Mouse (Mus musculus) megakaryocyte, embryonic 14.5 days (primary cell): ENCODE measurements around the gene Zfp580.

Source experiments
- FLI1 ChIP-seq: IDR thresholded peaks from 2 replicates; pipeline ENCODE4 v1.6.1; 2012; ENCODE audit warnings: low read length, inconsistent platforms, mixed read lengths
- GATA1 ChIP-seq: IDR thresholded peaks from 3 replicates; pipeline ENCODE4 v1.6.1; 2012; ENCODE audit warnings: mixed read lengths, low read length, inconsistent platforms, borderline replicate concordance

DNA sequence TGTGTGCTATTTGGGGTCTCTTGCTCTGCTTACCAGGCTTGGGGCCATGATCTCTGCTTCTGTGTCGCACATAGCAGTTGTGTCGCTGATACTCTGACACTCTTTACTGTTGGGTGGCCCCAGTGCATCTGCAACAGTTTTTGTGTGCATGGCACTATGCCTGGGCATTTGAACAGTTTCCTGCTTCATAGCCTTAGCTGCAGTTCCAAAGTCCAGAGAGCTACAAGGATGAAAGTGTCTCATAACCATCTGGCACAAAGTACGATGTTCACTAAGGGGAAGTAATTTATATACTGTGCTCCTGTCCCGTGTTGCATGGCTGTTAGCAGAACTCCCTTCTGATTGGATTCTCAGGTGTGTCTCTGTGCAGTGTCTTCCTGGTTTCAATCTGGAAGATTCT, 36.5 kb downstream of the Zfp580 start:
- TF ChIP-seq GATA1, result no peak
- no peak for TF ChIP-seq FLI1
